Comparison of ENCODE assay signal across 8 mouse cellular contexts in genomic region chr2:16355611-16356105, GRCm38 (mm10). TPM values are rescaled to one million over a fixed set of nuclear protein-coding genes. Genes with fewer than 3 reads are reported as not detected.
DNase-seq lines count a peak whose midpoint lies in the region; ATAC-seq lines count a peak whose summit lies in the region.

No protein-coding gene starts in this region.

- no peaks in the 10 kb centered on the region for H3K27me3 ChIP-seq in neural tube, embryonic 11.5 days (ENCODE audit: control insufficient read depth, insufficient read depth, low read length)
- no peaks in the 10 kb centered on the region for H3K27me3 ChIP-seq in embryonic facial prominence, embryonic 15.5 days
- H3K27me3 ChIP-seq in intestine, embryonic 16.5 days (replicated peaks; ENCODE audit: control insufficient read depth, insufficient read depth, low read length) = no peaks in the 10 kb centered on the region
- H3K27me3 ChIP-seq in megakaryocyte, embryonic 14.5 days (replicated peaks) = no peaks in the 10 kb centered on the region
- no peaks in the 10 kb centered on the region for H3K27me3 ChIP-seq in stomach, embryonic 14.5 days (ENCODE audit: control insufficient read depth, insufficient read depth, low read length)

- ATAC-seq in cerebellum, adult (ENCODE audit: insufficient number of reproducible peaks, low FRiP score, low TSS enrichment) = 0 out of 2 replicates have a peak, but pooled peaks have one; percentile 3
- ATAC-seq in neural tube, embryonic 11.5 days (ENCODE audit: insufficient read depth, low FRiP score, low TSS enrichment) = peak; percentile 90
- peak; percentile 70 for ATAC-seq in embryonic facial prominence, embryonic 15.5 days (ENCODE audit: insufficient number of reproducible peaks, low FRiP score, low TSS enrichment, low read depth)
- ATAC-seq in intestine, embryonic 16.5 days = peak; percentile 75
- ATAC-seq in stomach, embryonic 14.5 days (ENCODE audit: insufficient number of reproducible peaks, insufficient read depth, low FRiP score, low read depth) = peak; percentile 78

- peak overlapping the region; percentile 69 for H3K4me3 ChIP-seq in neural tube, embryonic 11.5 days (ENCODE audit: low read depth, low read length)
- peak overlapping the region; percentile 67 for H3K4me3 ChIP-seq in embryonic facial prominence, embryonic 15.5 days (replicated peaks)
- H3K4me3 ChIP-seq in intestine, embryonic 16.5 days (ENCODE audit: low read length) = peak overlapping the region; percentile 67
- H3K4me3 ChIP-seq in megakaryocyte, embryonic 14.5 days (replicated peaks) = peak overlapping the region; percentile 90
- H3K4me3 ChIP-seq in stomach, embryonic 14.5 days (ENCODE audit: low read depth, low read length) = peak overlapping the region; percentile 78

- H3K4me2 ChIP-seq in neural tube, embryonic 11.5 days (ENCODE audit: low read depth) = peak overlapping the region; percentile 73
- peak overlapping the region; percentile 94 for H3K4me2 ChIP-seq in embryonic facial prominence, embryonic 15.5 days (replicated peaks)
- H3K4me2 ChIP-seq in intestine, embryonic 16.5 days (ENCODE audit: low read depth, low read length) = peak overlapping the region; percentile 77
- H3K4me2 ChIP-seq in stomach, embryonic 14.5 days (replicated peaks; ENCODE audit: low read depth, low read length) = peak overlapping the region; percentile 73

- no peak for DNase-seq in cerebellum, adult 9-11 months
- DNase-seq in neural tube, embryonic 11.5 days (ENCODE audit: low spot score) = peak; percentile 82
- no peak for DNase-seq in neural tube, embryonic 10.5 days (ENCODE audit: extremely low spot score, low spot score)

- H3K4me1 ChIP-seq in neural tube, embryonic 11.5 days (ENCODE audit: control insufficient read depth, insufficient read depth, low read length) = no peaks in the 10 kb centered on the region
- H3K4me1 ChIP-seq in embryonic facial prominence, embryonic 15.5 days = no peaks in the 10 kb centered on the region
- H3K4me1 ChIP-seq in intestine, embryonic 16.5 days (ENCODE audit: control insufficient read depth, insufficient read depth, low read length) = peaks cover 4% of the 10 kb centered on the region
- H3K4me1 ChIP-seq in megakaryocyte, embryonic 14.5 days = peaks cover 34% of the 10 kb centered on the region
- peaks cover 3% of the 10 kb centered on the region; the same call in 1 of the 2 replicates for H3K4me1 ChIP-seq in stomach, embryonic 14.5 days (ENCODE audit: control insufficient read depth, insufficient read depth, low read length)

- H3K36me3 ChIP-seq in neural tube, embryonic 11.5 days (ENCODE audit: control insufficient read depth, insufficient read depth, low read length) = no peaks in the 10 kb centered on the region
- H3K36me3 ChIP-seq in embryonic facial prominence, embryonic 15.5 days = no peaks in the 10 kb centered on the region
- H3K36me3 ChIP-seq in intestine, embryonic 16.5 days (ENCODE audit: control insufficient read depth, insufficient read depth, low read length) = no peaks in the 10 kb centered on the region
- H3K36me3 ChIP-seq in megakaryocyte, embryonic 14.5 days (replicated peaks; ENCODE audit: low read length) = no peaks in the 10 kb centered on the region
- H3K36me3 ChIP-seq in stomach, embryonic 14.5 days (ENCODE audit: control insufficient read depth, insufficient read depth, low read length) = no peaks in the 10 kb centered on the region

- H3K9me3 ChIP-seq in neural tube, embryonic 11.5 days (ENCODE audit: control insufficient read depth, low read length) = no peaks in the 10 kb centered on the region
- H3K9me3 ChIP-seq in embryonic facial prominence, embryonic 15.5 days (replicated peaks) = no peaks in the 10 kb centered on the region
- no peaks in the 10 kb centered on the region for H3K9me3 ChIP-seq in intestine, embryonic 16.5 days (ENCODE audit: control insufficient read depth, low read length)
- H3K9me3 ChIP-seq in megakaryocyte, embryonic 14.5 days = no peaks in the 10 kb centered on the region
- H3K9me3 ChIP-seq in stomach, embryonic 14.5 days (ENCODE audit: control insufficient read depth, low read depth, low read length) = no peaks in the 10 kb centered on the region

- under 1% methylated on average over 22 of the region's 22 CpGs for WGBS in neural tube, embryonic 11.5 days
- WGBS in embryonic facial prominence, embryonic 15.5 days = 0% methylated on average over 22 of the region's 22 CpGs
- under 1% methylated on average over 22 of the region's 22 CpGs for WGBS in intestine, embryonic 16.5 days
- under 1% methylated on average over 22 of the region's 22 CpGs for WGBS in stomach, embryonic 14.5 days

- H3K27ac ChIP-seq in neural tube, embryonic 11.5 days (ENCODE audit: low read depth, low read length) = 0 out of 2 replicates have a peak overlapping the region, but pooled peaks have one; percentile 29
- peak overlapping the region; percentile 89 for H3K27ac ChIP-seq in embryonic facial prominence, embryonic 15.5 days (replicated peaks)
- 0 out of 2 replicates have a peak overlapping the region, but pooled peaks have one; percentile 37 for H3K27ac ChIP-seq in intestine, embryonic 16.5 days (ENCODE audit: low read length)
- peak overlapping the region; percentile 75 for H3K27ac ChIP-seq in stomach, embryonic 14.5 days (ENCODE audit: low read length)

- H3K9ac ChIP-seq in neural tube, embryonic 11.5 days (ENCODE audit: low read length) = peak overlapping the region; percentile 58
- peak overlapping the region; percentile 44 for H3K9ac ChIP-seq in embryonic facial prominence, embryonic 15.5 days
- H3K9ac ChIP-seq in intestine, embryonic 16.5 days (ENCODE audit: low read depth, low read length) = peak overlapping the region; percentile 67
- peak overlapping the region; percentile 38; the same call in 1 of the 2 replicates for H3K9ac ChIP-seq in stomach, embryonic 14.5 days (replicated peaks; ENCODE audit: low read depth, low read length)

RNA-seq across cellular contexts. Expression of gene Plxdc2, which starts 0.4 kb away (rescaled TPM):
- polyA plus RNA-seq in neural tube, embryonic 11.5 days (2014; fragmentation: Nextera tagmentation; extraction: Ambion mirVana) = 22.2 and 23.9 TPM in 2 replicates
- polyA plus RNA-seq in embryonic facial prominence, embryonic 15.5 days (2015; fragmentation: Nextera tagmentation; extraction: Ambion mirVana) = 42.4 and 46.3 TPM in 2 replicates
- polyA plus RNA-seq in intestine, embryonic 16.5 days (2015; fragmentation: Nextera tagmentation; extraction: Ambion mirVana) = 12.4 and 13.3 TPM in 2 replicates
- 5.8 and 19.1 TPM in 2 replicates for polyA plus RNA-seq in megakaryocyte, embryonic 14.5 days (2012; ENCODE audit: insufficient read depth, low replicate concordance)
- 27.8 and 29.4 TPM in 2 replicates for polyA plus RNA-seq in stomach, embryonic 14.5 days (2014; fragmentation: Nextera tagmentation; extraction: Ambion mirVana)

Comparison
In these comparisons a context has a peak if more than half of its experiments do, and no peak if none do; other contexts are left out.
1. ATAC-seq: peak in every context shown above with its lines; median percentile 90 in neural tube, embryonic 11.5 days; 78 in stomach, embryonic 14.5 days; 75 in intestine, embryonic 16.5 days; 70 in embryonic facial prominence, embryonic 15.5 days; 3 in cerebellum, adult.
2. H3K27ac ChIP-seq: peak in every context shown above with its lines; median percentile 89 in embryonic facial prominence, embryonic 15.5 days; 75 in stomach, embryonic 14.5 days; 37 in intestine, embryonic 16.5 days; 29 in neural tube, embryonic 11.5 days.